Mouse (Mus musculus): ENCODE data around the gene Elk3.

- TF ChIP-seq EP300 (optimal IDR thresholded peaks at IDR 0.05) (no peak), CTCF (IDR thresholded peaks at IDR 0.05; ENCODE audit: low read depth) (no peak)
Measured at GRCm38 (mm10) chr10:93282526-93282964, 28.4 kb downstream of the Elk3 start.
